Mouse (Mus musculus): ENCODE results near the gene Ccnyl1. TPM values are rescaled to one million over a fixed set of nuclear protein-coding genes. Genes with fewer than 3 reads are reported as not detected.
A peak's percentile ranks its signal among the peaks of the same experiment; 100 is the strongest.

Gene Ccnyl1
- polyA plus RNA-seq, 1 experiment from 2014 or later: 6.5 TPM

DNA sequence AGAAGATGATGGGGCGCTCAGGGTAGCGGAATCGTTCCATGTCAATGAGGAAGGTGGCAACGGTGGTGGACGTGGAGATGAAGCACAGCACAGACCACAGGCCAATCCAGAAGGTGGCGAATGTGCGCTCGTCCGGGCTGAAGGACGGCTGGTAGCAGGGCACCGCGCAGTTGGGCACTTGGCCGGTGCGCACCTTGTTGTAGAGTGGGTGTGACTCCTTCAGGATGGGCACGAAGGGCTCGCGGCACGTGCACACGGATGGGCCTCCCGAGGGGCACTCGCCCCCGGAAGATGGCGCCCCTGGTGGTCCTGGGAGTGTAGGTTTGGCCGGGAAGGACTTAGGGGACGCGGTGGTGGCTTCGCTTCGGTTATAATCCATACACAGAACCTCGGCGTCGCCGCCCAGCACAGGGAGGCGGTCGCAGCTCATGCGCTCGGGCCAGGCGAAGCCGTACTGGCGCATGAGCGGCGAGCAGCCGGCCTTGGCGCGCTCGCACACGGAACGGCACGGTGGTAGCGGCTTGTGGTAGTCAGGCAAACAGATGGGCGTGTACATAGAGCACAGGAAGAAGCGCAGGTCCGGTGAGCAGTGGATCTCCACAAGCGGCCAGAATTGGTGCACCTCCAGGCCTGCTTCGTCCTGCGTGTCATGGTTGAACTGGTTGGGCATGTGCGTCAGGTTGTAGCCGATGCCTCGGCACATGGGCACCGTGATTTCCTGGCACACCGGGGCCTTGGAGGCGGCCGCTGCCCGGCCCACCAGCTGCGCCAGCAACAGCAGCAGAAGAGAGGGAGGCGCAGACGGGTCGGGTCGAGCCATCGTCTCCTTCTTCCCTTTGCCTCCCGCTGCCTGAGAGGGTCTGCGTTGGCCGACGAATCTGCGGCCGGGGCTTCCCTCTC is 45.8 kb downstream of the Ccnyl1 start:
- H3K9me3 ChIP-seq (replicated peaks): no peaks in the 10 kb centered on the region
- H3K4me3 ChIP-seq: peak overlapping the region; percentile 71
- DNase-seq (ENCODE audit: low spot score): peak; percentile 77
- H3K36me3 ChIP-seq: no peaks in the 10 kb centered on the region
- peaks cover 76% of the 10 kb centered on the region for H3K4me1 ChIP-seq
- H3K27ac ChIP-seq (replicated peaks): peak overlapping the region; percentile 80
- peaks cover 84% of the 10 kb centered on the region for H3K27me3 ChIP-seq (ENCODE audit: low read depth, poor library complexity, severe bottlenecking)
- WGBS: 10% methylated on average over 75 of the region's 75 CpGs

DNA sequence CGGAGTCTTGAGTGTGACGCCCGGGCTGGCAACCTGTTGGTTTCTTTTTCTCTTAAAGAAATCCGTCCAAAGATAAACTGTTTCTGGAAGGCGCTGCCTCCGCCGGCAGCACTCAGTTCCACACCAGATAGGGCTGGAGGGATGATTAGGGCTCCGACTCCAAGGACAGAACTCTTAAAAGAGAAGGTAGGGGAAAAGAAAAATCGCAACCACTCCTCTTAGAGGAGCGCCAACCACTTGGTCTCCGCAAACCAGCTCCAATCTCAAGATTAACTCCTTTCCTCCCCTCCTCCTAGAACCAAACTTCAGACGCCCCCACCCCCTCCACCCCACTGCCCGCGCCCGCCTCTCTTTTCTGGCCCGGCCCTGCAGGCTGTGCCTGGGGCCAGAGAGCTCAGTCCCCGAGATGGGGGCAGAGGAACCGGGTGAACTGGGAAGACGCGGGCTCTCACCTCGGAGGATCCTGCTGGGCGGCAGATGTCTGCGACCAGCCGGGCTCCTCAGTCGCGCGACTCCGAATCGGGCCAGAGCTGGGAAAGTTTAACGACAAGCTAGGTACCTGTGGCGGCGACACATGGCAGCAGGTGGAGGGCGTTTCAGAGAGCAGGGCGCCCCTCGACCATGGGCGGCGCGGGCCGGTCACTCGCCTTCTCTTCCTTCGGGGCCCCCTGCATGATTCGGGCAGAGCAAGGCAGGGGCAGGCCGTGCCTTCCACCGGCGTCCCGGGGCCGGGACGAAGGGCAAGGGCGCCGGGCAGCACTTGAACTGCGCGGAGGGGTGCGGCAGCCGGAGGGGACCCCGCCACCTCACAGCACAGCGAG is 46.6 kb downstream of the Ccnyl1 start:
- DNase-seq (ENCODE audit: low spot score): no peak
- Histone ChIP-seq H3K9me3 (replicated peaks) (no peaks in the 10 kb centered on the region), H3K27me3 (ENCODE audit: low read depth, poor library complexity, severe bottlenecking) (peaks cover 77% of the 10 kb centered on the region), H3K4me3 (peak overlapping the region; percentile 71), H3K36me3 (no peaks in the 10 kb centered on the region), H3K4me1 (peaks cover 70% of the 10 kb centered on the region), H3K27ac (replicated peaks) (peak overlapping the region; percentile 80)
- WGBS: under 1% methylated on average over 56 of the region's 56 CpGs

DNA sequence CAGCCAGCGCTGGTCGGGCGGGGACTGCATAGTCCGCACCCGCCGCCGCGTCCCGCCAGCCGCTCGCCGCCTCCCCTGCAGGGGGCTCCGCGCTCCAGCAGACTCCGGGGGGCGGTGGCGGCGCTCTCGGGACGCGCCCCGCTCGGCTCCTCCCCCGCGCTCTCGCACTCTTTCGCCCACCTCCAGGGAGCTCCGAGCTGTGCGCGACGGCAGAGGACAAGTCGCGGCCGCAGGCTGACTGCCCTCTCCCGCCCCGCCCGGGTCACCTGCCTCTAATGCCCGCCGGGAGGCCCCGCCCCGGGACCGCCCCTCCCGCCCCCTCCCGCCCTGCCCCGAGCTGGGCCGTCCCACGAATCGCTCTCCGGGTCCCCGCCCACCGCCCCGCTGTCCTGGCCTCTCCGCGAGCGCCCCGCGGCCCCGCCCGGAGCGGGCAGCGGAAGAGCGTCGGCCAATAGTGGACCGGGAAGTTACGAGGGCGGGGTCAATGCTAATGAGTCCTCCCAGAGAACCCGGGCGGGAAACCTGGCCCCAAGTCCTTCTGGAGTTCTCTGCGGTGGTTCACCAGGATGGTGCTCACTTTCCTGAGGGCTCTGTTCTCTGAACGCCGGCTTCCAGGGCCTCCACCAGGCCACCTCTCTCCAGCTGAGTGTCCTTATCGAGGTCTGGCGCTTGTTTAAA is 47.4 kb downstream of the Ccnyl1 start, which contains the start of gene Fzd5:
Gene Fzd5 (minus strand): TSS at position 250 of the 678 bp plus-strand sequence.
- WGBS: 1% methylated on average over 73 of the region's 73 CpGs
- DNase-seq (ENCODE audit: low spot score): peak; percentile 95
- Histone ChIP-seq H3K4me3 (peak within 1 kb of the TSS; percentile 71), H3K27me3 (ENCODE audit: low read depth, poor library complexity, severe bottlenecking) (peaks cover 69% of the 10 kb centered on the region), H3K36me3 (no peaks in the 10 kb centered on the region), H3K4me1 (peaks cover 65% of the 10 kb centered on the region), H3K27ac (replicated peaks) (peak within 1 kb of the TSS; percentile 80), H3K9me3 (replicated peaks) (no peaks in the 10 kb centered on the region)

DNA sequence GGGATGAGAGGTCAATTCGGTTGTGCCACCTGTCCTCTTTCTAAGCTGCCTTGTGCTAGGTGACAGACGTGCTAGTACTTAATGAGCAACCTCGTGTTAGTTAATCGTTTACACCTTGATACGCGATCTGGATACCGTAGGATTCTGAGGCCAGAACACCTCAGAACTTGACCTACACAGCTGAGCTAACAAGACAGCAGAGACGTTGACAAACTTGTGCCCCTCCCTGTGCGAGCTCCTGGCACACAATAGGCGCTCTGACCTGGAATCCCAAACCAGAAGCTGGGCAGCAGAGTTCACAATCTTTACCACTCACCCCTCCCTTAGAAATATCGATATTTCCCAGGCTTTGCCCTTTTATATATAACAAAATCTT is 47.9 kb downstream of the Ccnyl1 start:
- WGBS: under 1% methylated on average over 11 of the region's 11 CpGs
- H3K27ac ChIP-seq (replicated peaks): peak overlapping the region; percentile 39; the same call in 1 of the 2 replicates

DNA sequence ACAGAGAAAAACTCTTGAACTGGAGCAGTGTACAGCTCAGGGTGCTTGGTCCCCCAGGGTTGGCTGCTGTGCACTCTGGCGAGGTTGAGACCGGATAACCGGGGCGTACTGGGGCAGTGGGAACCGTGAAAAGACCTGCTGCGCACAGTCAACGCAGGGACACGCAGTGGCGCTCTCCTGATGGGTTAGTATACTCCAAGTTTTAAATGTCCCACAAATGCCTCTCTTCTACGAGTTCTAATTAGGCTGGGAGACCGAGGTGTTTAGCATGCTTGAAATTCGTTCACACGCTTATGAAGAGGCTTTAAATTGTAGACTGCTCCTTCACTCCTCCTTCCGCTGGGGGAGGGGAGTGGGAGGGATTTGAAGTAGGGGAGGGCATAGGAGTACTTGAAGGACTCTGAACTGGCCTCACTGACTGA is 48.4 kb downstream of the Ccnyl1 start:
- peak; percentile 57 for DNase-seq (ENCODE audit: low spot score)
- peak overlapping the region; percentile 71 for H3K4me3 ChIP-seq
- H3K36me3 ChIP-seq: no peaks in the 10 kb centered on the region
- under 1% methylated on average over 14 of the region's 14 CpGs for WGBS
- peak overlapping the region; percentile 39; the same call in 1 of the 2 replicates for H3K27ac ChIP-seq (replicated peaks)
- H3K4me1 ChIP-seq: peaks cover 55% of the 10 kb centered on the region
- no peaks in the 10 kb centered on the region for H3K9me3 ChIP-seq (replicated peaks)
- peaks cover 59% of the 10 kb centered on the region for H3K27me3 ChIP-seq (ENCODE audit: low read depth, poor library complexity, severe bottlenecking)

More for the DNA sequence above, 47.9 kb downstream of the Ccnyl1 start:
- Histone ChIP-seq H3K27me3 (ENCODE audit: low read depth, poor library complexity, severe bottlenecking) (peaks cover 64% of the 10 kb centered on the region), H3K36me3 (no peaks in the 10 kb centered on the region), H3K4me1 (peaks cover 60% of the 10 kb centered on the region), H3K9me3 (replicated peaks) (no peaks in the 10 kb centered on the region), H3K4me3 (peak overlapping the region; percentile 71)
- DNase-seq (ENCODE audit: low spot score): no peak

DNA sequence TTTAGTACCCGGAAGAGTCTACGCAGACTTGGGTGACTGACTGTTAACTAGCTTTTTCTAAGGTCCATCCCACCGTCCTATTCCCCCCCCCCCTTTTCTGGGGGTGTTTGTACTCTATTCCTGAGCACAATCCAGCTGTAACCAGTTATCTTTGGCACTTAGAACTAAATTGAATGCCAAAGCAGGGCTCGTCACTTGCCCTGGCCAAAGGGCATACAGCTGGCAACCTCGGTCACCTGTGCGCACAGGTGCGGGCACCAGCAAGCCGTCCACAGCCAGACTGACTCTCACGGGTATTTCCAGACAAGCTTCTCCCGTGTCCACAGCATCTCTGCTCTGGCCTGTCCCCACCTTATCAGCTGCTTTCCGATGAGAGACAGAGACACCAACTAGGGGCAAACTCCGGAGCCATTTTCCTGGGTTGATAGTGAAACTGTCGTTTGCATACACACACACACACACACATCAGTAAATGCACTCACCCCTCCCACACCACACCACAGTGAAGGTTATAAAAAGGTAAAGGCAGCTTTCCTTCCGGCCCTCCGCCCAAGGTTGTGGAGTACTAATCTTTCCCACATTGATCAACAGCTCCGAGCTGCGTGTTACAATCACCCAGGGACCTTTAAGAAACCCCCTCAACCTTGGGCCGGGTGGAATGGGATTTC is 52.6 kb downstream of the Ccnyl1 start:
- peaks cover 15% of the 10 kb centered on the region for H3K4me1 ChIP-seq
- no peak overlapping the region for H3K4me3 ChIP-seq
- no peak overlapping the region for H3K27ac ChIP-seq (replicated peaks)
- no peaks in the 10 kb centered on the region for H3K36me3 ChIP-seq
- H3K27me3 ChIP-seq (ENCODE audit: low read depth, poor library complexity, severe bottlenecking): peaks cover 20% of the 10 kb centered on the region
- DNase-seq (ENCODE audit: low spot score): no peak
- H3K9me3 ChIP-seq (replicated peaks): no peaks in the 10 kb centered on the region
- 92% methylated on average over 18 of the region's 18 CpGs for WGBS

DNA sequence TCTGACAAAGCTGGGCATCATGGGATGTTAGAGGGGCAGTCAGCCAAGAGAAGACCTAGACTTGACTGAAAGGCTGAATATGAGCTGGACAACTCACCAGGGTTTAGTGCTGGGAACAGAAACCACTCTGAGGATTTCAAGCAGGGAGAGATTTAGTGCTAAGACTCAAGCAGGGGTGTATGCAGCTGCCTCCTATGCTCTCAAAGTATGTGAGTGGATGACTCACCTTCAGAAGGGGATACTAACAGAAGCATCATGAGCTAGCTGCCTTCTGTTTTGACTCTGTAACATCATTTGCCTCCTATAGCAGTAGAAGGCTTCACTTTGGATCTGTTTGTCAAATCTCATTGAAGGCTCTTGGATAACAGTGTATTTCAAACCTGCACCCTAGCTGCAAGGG is 54.4 kb downstream of the Ccnyl1 start:
- H3K27me3 ChIP-seq (ENCODE audit: low read depth, poor library complexity, severe bottlenecking): peaks cover 4% of the 10 kb centered on the region
- no peaks in the 10 kb centered on the region for H3K9me3 ChIP-seq (replicated peaks)
- no peaks in the 10 kb centered on the region for H3K36me3 ChIP-seq
- H3K27ac ChIP-seq (replicated peaks): no peak overlapping the region
- H3K4me3 ChIP-seq: no peak overlapping the region
- no peaks in the 10 kb centered on the region for H3K4me1 ChIP-seq
- DNase-seq (ENCODE audit: low spot score): no peak

DNA sequence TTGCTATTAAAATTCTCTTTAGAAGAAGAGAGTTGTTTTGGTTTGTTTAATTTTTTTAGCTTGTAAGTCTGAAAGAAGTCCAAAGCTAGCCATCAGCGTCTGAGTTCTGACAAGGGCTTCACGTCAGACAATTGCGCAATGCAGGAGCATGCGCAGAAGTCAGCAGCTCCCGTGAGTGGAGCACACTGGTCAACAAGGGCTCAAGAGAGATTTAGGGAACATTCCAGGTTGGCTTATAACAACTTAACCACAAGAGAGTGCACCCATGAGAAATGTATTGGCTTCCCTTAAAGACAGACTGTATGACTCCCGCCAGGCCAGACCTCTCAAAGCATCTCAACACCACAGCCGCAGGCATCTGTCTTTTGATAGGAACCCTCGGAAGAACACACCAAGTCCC is 62.9 kb downstream of the Ccnyl1 start:
- Histone ChIP-seq H3K4me3 (no peak overlapping the region), H3K36me3 (no peaks in the 10 kb centered on the region), H3K9me3 (replicated peaks) (no peaks in the 10 kb centered on the region), H3K4me1 (peaks cover 4% of the 10 kb centered on the region; the same call in 1 of the 2 replicates), H3K27me3 (ENCODE audit: low read depth, poor library complexity, severe bottlenecking) (no peaks in the 10 kb centered on the region), H3K27ac (replicated peaks) (no peak overlapping the region)
- 86% methylated on average over 8 of the region's 8 CpGs for WGBS
- no peak for DNase-seq (ENCODE audit: low spot score)

DNA sequence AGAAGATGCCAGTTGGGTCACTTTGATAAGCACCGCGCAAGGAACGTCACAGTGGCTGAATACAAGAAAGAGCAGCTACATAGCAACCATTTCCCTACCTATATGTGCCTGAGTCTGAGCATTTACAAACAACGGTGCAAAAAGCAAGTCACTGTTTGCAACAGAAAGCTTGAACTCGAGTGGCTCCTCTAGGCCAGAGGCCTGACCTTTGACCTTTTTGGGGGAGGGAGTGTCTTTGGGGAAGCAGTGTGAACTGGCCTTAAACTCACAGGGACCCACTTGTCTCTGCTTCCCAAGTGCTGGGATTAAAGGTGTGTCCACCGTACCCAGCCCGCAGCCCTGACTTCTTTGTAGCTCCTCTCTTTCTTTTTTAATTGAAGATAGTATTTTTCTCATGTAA is 63.4 kb downstream of the Ccnyl1 start:
- no peak for DNase-seq (ENCODE audit: low spot score)
- Histone ChIP-seq H3K4me3 (no peak overlapping the region), H3K27me3 (ENCODE audit: low read depth, poor library complexity, severe bottlenecking) (no peaks in the 10 kb centered on the region), H3K9me3 (replicated peaks) (no peaks in the 10 kb centered on the region), H3K36me3 (no peaks in the 10 kb centered on the region), H3K4me1 (peaks cover 4% of the 10 kb centered on the region; the same call in 1 of the 2 replicates), H3K27ac (replicated peaks) (no peak overlapping the region)
- WGBS: 74% methylated on average over 7 of the region's 7 CpGs

DNA sequence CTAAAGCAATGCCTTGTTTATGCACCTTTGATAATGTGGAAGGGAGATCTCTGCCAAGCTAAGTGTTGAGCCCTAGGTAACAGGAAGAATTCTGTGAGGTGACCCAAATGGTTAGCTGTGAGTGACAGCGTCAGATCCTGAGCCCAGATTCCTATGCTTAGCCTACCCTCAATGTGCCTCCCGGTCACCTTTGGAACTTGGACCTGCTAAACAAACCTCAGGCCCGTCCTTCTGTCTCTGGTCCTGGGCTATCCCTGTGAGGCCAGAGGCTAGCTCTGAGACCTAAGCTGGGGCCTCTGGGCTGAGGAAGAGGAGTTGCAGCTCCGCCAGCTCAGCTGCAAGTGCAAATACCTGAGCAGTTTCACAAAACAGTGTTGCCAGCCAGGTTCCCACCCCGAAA is 64.4 kb downstream of the Ccnyl1 start:
- H3K27me3 ChIP-seq (ENCODE audit: low read depth, poor library complexity, severe bottlenecking): no peaks in the 10 kb centered on the region
- H3K9me3 ChIP-seq (replicated peaks): no peaks in the 10 kb centered on the region
- 87% methylated on average over 5 of the region's 5 CpGs for WGBS
- H3K27ac ChIP-seq (replicated peaks): no peak overlapping the region
- no peak overlapping the region for H3K4me3 ChIP-seq
- H3K4me1 ChIP-seq: peaks cover 4% of the 10 kb centered on the region; the same call in 1 of the 2 replicates
- DNase-seq (ENCODE audit: low spot score): no peak
- no peaks in the 10 kb centered on the region for H3K36me3 ChIP-seq

DNA sequence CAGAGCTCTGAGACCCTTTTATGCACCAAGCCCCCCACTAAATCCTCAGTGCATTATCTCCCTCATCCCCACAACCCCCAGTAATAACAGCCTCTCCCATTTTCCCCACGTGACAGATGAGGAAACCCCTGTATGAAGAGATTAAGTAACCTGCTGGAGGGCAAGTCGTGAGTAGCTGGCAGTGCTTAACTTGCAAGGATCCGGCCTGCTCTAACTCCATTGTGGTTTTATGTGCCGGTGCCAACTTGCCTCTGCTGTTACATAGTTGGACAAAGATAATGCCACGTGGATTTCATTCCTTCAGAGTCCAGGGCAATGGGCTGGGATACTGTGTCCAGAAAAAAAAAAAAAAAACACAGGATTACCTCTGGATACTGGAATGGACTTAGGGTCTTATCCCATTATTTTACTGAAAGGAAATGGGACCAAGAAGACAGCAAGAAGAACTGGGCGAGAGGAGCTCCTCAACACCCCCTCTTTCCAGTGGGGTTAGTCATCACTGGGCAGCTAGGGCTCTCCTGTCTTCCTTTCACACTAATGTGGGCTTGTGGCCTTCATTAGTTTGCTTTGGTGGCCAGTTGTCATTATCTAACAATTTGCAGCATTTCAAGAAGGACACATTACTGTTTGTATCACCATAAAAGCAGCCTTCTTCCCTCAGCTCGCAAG is 65.8 kb downstream of the Ccnyl1 start:
- Histone ChIP-seq H3K27ac (replicated peaks) (no peak overlapping the region), H3K4me3 (no peak overlapping the region), H3K4me1 (peaks cover 4% of the 10 kb centered on the region; the same call in 1 of the 2 replicates), H3K36me3 (no peaks in the 10 kb centered on the region), H3K27me3 (ENCODE audit: low read depth, poor library complexity, severe bottlenecking) (no peaks in the 10 kb centered on the region), H3K9me3 (replicated peaks) (no peaks in the 10 kb centered on the region)
- 70% methylated on average over 7 of the region's 7 CpGs for WGBS
- DNase-seq (ENCODE audit: low spot score): no peak

Measured in midbrain, embryonic 10.5 days (tissue).